Mouse (Mus musculus) myocyte (in vitro differentiated cells): ENCODE results near the gene Rnf186.

Experiments used
- CEBPB ChIP-seq: IDR thresholded peaks from 2 replicates; pipeline ENCODE4 v1.6.1; 2011; ENCODE audit warnings: mild to moderate bottlenecking, moderate library complexity; ENCODE audit not compliant: poor library complexity, insufficient read depth, severe bottlenecking
- E2F4 ChIP-seq: IDR thresholded peaks from one replicate; pipeline ENCODE4 v1.6.1; 2011; ENCODE audit warnings: mild to moderate bottlenecking, control low read depth, moderate library complexity; ENCODE audit not compliant: insufficient read depth
- MAX ChIP-seq: IDR thresholded peaks from one replicate; pipeline ENCODE4 v1.6.1; 2011; ENCODE audit warnings: low read depth, mild to moderate bottlenecking, control low read depth
- MYOD1 ChIP-seq, 3 experiments: IDR thresholded peaks; one replicate each; pipeline ENCODE4 v1.6.1; 2011; ENCODE audit warnings: control low read depth in 2 of 3, low read depth in 2 of 3, mild to moderate bottlenecking in 2 of 3, moderate library complexity in 1 of 3; ENCODE audit not compliant: insufficient read length in 2 of 3, control insufficient read depth in 1 of 3
- MYOG ChIP-seq, 3 experiments: IDR thresholded peaks; one replicate each; pipeline ENCODE4 v1.6.1; 2011; ENCODE audit warnings: control low read depth in 2 of 3, low read depth in 2 of 3, mild to moderate bottlenecking in 2 of 3; ENCODE audit not compliant: insufficient read length in 2 of 3, control insufficient read depth in 1 of 3, insufficient read depth in 1 of 3
- POLR2A ChIP-seq: IDR thresholded peaks from one replicate; pipeline ENCODE4 v1.6.1; 2011; ENCODE audit warnings: low read depth, mild to moderate bottlenecking, control low read depth, moderate library complexity; ENCODE audit not compliant: insufficient read length
- POLR2AphosphoS2 ChIP-seq: IDR thresholded peaks from one replicate; pipeline ENCODE4 v1.6.1; 2011; ENCODE audit warnings: low read depth, control low read depth; ENCODE audit not compliant: insufficient read length
- REST ChIP-seq: IDR thresholded peaks from one replicate; pipeline ENCODE4 v1.6.1; 2011; ENCODE audit warnings: mild to moderate bottlenecking, control low read depth, moderate library complexity; ENCODE audit not compliant: insufficient read depth, insufficient read length
- TCF12 ChIP-seq: IDR thresholded peaks from one replicate; pipeline ENCODE4 v1.6.1; 2011; ENCODE audit warnings: mild to moderate bottlenecking, control low read depth; ENCODE audit not compliant: poor library complexity, insufficient read depth, severe bottlenecking
- TCF3 ChIP-seq: IDR thresholded peaks from one replicate; pipeline ENCODE4 v1.6.1; 2011; ENCODE audit warnings: low read depth, control low read depth; ENCODE audit not compliant: insufficient read length
- USF1 ChIP-seq: IDR thresholded peaks from one replicate; pipeline ENCODE4 v1.6.1; 2011; ENCODE audit warnings: low read depth, mild to moderate bottlenecking, control low read depth, moderate library complexity

GRCm38 (mm10) chr4:139001433-139001832 lies 34.5 kb downstream of the Rnf186 start:
- no peak for TF ChIP-seq E2F4
- no peak for TF ChIP-seq POLR2AphosphoS2
- no peak for TF ChIP-seq POLR2A
- TF ChIP-seq MYOG (IDR thresholded peaks at IDR 0.05; ENCODE audit: control insufficient read depth in 1 of 3, insufficient read depth in 1 of 3, insufficient read length in 2 of 3, low read depth in 2 of 3) = no peak
- no peak for TF ChIP-seq MYOD1 (IDR thresholded peaks at IDR 0.05; ENCODE audit: control insufficient read depth in 1 of 3, insufficient read length in 2 of 3, low read depth in 2 of 3)
- no peak for TF ChIP-seq TCF12
- no peak for TF ChIP-seq TCF3
- TF ChIP-seq USF1 = no peak
- TF ChIP-seq REST = no peak
- no peak for TF ChIP-seq CEBPB
- no peak for TF ChIP-seq MAX
